Mouse (Mus musculus) midbrain, embryonic 12.5 days (tissue): ENCODE results near the gene Tmem176a. TPM values are rescaled to one million over a fixed set of nuclear protein-coding genes. Genes with fewer than 3 reads are reported as not detected.

Source experiments
- ATAC-seq: fragments of 200-750 bp; cut with Nextera tagmentation; 2 replicates; pipeline ENCODE4 v1.8.0; 2017; ENCODE audit warnings: low read depth, moderate TSS enrichment, moderate library complexity; ENCODE audit not compliant: low FRiP score
- H3K27ac ChIP-seq: fragments of 300-500 bp; sonication (generic); replicated peaks from 2 replicates; pipeline ENCODE4 v1.5.1; 2016; ENCODE audit warnings: mild to moderate bottlenecking
- H3K27me3 ChIP-seq: fragments of 300-500 bp; sonication (generic); 2 replicates; pipeline ENCODE4 v1.6.1; 2016; ENCODE audit warnings: mild to moderate bottlenecking
- H3K36me3 ChIP-seq: fragments of 300-500 bp; sonication (generic); 2 replicates; pipeline ENCODE4 v1.6.1; 2016
- H3K4me1 ChIP-seq: fragments of 300-500 bp; sonication (generic); 2 replicates; pipeline ENCODE4 v1.6.1; 2016
- H3K4me2 ChIP-seq: fragments of 300-500 bp; sonication (generic); replicated peaks from 2 replicates; pipeline ENCODE4 v1.6.1; 2016; ENCODE audit warnings: mild to moderate bottlenecking, moderate library complexity
- H3K4me3 ChIP-seq: fragments of 300-500 bp; sonication (generic); 2 replicates; pipeline ENCODE4 v1.5.1; 2016; ENCODE audit warnings: mild to moderate bottlenecking
- H3K9ac ChIP-seq: fragments of 300-500 bp; sonication (generic); replicated peaks from 2 replicates; pipeline ENCODE4 v1.6.1; 2016; ENCODE audit warnings: mild to moderate bottlenecking, moderate library complexity
- H3K9me3 ChIP-seq: fragments of 300-500 bp; sonication (generic); 2 replicates; pipeline ENCODE4 v1.6.1; 2016; ENCODE audit warnings: mild to moderate bottlenecking
- WGBS: fragments of 180-500 bp; shearing (Covaris S2); methylation state at CpG from one replicate; pipeline ENCODE4 v1.1.7; 2016; 5-methylcytosine and 5-hydroxymethylcytosine counted together
- polyA plus RNA-seq: library from polyadenylated mRNA; unstranded; fragments of >200 nt; fragmentation: Nextera tagmentation; extraction: Ambion mirVana; gene quantifications from 2 replicates; pipeline ENCODE4 v1.2.1, GENCODE M21; 2016

Tmem176a gene
- polyA plus RNA-seq, 1 experiment from 2014 or later: 18.6 TPM

GRCm38 (mm10) chr6:48851820-48852491, 11.2 kb downstream of the Tmem176a start:
- H3K9me3 ChIP-seq: no peaks in the 10 kb centered on the region
- H3K27ac ChIP-seq: no peak overlapping the region
- 0 out of 2 replicates have a peak, but pooled peaks have one; percentile 23 for ATAC-seq
- H3K4me2 ChIP-seq: peak overlapping the region; percentile 65
- under 1% methylated on average over 28 of the region's 29 CpGs for WGBS
- H3K36me3 ChIP-seq: no peaks in the 10 kb centered on the region
- H3K9ac ChIP-seq: 0 out of 2 replicates have a peak overlapping the region, but pooled peaks have one; percentile 39
- H3K4me1 ChIP-seq: peaks cover 3% of the 10 kb centered on the region; the same call in 1 of the 2 replicates
- H3K27me3 ChIP-seq: no peaks in the 10 kb centered on the region
- peak overlapping the region; percentile 38 for H3K4me3 ChIP-seq

DNA sequence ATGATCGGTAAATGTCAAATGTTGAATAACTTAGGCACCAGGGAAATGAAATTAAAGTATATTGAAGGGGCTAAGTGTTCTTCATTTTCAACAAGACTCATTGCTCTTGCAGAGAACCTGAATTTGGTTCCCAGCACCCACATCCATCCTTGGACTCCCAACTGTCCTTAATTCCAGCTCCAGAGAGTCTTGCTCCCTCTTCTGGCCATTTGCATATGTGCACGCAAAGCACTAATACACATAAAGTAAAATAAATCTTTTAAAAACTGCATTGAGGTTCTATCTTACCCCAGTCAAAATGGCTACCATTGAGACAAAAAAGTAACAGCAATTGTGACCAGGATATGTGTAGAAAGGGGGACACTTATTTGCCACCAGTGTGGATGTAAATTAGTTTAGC, 13.4 kb downstream of the Tmem176a start:
- no peaks in the 10 kb centered on the region for H3K9me3 ChIP-seq
- no peak overlapping the region for H3K4me2 ChIP-seq
- no peak overlapping the region for H3K9ac ChIP-seq
- H3K27me3 ChIP-seq: no peaks in the 10 kb centered on the region; the same call in 1 of the 2 replicates
- H3K4me3 ChIP-seq: no peak overlapping the region
- ATAC-seq: no peak
- H3K4me1 ChIP-seq: peaks cover 3% of the 10 kb centered on the region; the same call in 1 of the 2 replicates
- H3K36me3 ChIP-seq: no peaks in the 10 kb centered on the region
- H3K27ac ChIP-seq: no peak overlapping the region
- 97% methylated on average over 2 of the region's 2 CpGs for WGBS

DNA sequence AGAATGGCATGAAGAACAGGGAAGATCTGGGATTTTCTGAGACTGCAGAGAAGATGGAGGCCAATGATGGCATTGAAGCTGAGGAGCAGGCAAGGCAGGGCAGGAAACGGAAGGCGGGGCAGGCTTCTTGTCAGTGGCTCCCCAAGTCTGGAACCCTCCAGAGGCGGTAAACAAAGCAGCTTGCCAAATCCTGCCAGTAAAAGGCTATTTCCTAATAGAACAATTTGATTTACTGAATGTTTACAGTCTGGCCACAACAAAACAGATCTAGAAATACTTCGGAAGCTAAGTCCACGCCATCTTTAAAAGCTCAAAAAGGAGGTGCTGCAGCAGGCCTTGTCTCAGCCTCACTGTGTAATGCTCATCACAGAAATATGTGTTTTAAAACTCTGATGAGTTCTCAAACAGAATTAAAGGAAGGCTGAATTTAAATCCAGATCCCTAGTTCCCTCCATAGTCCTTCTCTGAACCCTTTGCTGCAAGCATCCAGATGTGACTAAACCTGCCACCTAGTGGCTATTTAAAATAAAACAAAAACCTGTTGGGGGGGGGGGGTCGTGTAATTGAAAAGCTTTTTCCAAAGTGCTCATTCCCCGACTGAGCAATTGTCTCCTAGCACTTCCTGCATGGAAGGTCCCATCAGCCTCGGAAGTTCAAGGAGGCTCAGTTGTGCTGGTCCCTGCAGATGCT, 17.0 kb downstream of the Tmem176a start:
- no peak for ATAC-seq
- Histone ChIP-seq H3K4me1 (no peaks in the 10 kb centered on the region), H3K27me3 (no peaks in the 10 kb centered on the region; the same call in 1 of the 2 replicates), H3K9ac (no peak overlapping the region), H3K27ac (no peak overlapping the region), H3K36me3 (no peaks in the 10 kb centered on the region), H3K9me3 (no peaks in the 10 kb centered on the region), H3K4me2 (no peak overlapping the region), H3K4me3 (no peak overlapping the region)
- WGBS: 51% methylated on average over 8 of the region's 8 CpGs

DNA sequence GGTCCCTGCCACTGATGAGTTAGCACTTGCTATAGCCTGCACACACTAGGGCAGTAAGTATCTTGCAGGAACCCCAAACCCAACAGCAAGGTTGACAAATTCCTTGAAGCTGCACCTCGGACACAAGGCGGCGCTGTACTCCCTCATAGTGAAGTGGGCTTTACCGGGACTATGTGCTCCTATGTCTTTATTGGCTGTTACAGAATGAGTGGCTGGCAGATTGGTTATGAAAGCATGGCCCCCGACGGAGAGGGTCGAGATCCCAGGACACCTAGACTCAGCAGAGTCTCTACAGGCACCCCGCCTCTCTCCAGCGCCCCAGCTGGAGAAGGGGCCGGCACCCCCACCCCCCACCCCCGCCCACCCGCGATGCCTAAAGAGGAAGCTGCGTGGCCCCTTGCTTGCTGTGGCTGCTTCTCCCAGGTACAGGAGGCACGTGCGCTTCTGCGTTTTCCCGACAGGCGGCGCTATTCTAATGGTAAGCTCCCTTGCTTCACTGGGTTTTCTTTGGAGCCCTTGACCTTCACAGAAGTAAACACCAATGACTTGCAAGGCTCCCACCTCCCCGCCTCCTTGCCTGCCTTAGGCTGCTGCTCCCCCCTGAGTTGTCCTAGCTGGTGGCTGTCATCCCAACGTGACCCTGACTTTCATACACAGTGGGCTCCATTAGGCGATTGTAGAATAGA, 19.6 kb downstream of the Tmem176a start:
- Histone ChIP-seq H3K4me1 (0 out of 2 replicates have a peak, but pooled peaks cover 1% of the 10 kb centered on the region), H3K27ac (no peak overlapping the region), H3K27me3 (no peaks in the 10 kb centered on the region; the same call in 1 of the 2 replicates), H3K4me3 (peak overlapping the region; percentile 20; the same call in 1 of the 2 replicates), H3K36me3 (no peaks in the 10 kb centered on the region), H3K9ac (no peak overlapping the region), H3K9me3 (no peaks in the 10 kb centered on the region), H3K4me2 (peak overlapping the region; percentile 46)
- WGBS: 11% methylated on average over 18 of the region's 23 CpGs
- ATAC-seq: peak; percentile 41; the same call in 1 of the 2 replicates

DNA sequence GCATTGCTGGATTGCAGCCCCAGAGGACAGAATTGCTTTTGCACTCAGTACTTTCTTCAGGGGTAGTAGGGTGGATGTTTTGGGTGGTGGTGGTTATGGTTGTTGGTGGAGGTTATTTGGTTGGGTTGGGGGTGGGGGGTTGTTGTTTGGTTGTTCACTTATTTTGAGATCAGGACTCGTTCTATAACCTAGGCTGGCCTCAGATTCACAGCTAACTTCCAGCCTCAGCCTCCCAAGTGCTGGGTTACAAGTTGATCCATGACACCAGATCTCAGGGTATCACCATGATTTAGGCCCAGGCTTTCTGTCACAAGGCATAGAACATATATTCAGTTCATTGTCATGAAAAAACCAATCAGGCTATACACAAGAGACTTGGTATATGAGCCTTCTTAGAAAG, 20.1 kb downstream of the Tmem176a start:
- Histone ChIP-seq H3K4me2 (no peak overlapping the region), H3K4me3 (no peak overlapping the region), H3K9ac (no peak overlapping the region), H3K9me3 (no peaks in the 10 kb centered on the region), H3K27ac (no peak overlapping the region), H3K36me3 (no peaks in the 10 kb centered on the region), H3K27me3 (no peaks in the 10 kb centered on the region; the same call in 1 of the 2 replicates), H3K4me1 (0 out of 2 replicates have a peak, but pooled peaks cover 3% of the 10 kb centered on the region)
- 83% methylated on average over 1 of the region's 1 CpGs for WGBS
- no peak for ATAC-seq

DNA sequence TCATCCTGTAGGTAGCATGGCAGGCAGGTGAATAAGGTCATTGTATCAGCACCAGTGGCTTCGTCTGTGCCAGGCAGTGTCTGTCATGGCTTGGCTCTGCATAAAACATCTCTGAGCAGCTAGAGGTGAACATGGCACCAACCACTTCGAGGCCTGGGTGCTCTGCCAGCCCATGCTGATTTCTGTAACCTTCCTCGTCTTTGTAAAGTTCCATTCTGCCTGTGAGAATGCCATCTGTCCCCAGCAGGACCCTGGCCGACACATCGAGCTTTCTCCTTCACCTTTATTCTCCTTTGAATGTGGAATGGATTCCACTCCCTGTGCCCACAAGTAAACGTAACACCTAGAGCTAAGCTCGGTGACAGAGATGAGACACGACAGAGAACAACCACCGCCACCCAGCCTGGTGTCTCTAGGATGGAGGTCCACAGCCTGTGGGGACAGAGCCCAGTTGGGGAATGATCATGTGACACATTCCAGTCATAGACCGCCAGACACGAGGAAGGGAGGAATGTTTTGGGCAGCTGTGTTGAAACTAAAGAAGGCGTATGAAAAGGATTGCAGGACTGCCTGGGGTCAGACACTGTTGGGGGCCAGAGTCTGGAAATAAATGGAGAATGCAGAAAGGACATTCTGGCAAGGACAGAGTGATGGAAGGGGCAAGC, 21.0 kb downstream of the Tmem176a start:
- Histone ChIP-seq H3K4me1 (peaks cover 7% of the 10 kb centered on the region; the same call in 1 of the 2 replicates), H3K4me2 (no peak overlapping the region), H3K9ac (no peak overlapping the region), H3K27me3 (no peaks in the 10 kb centered on the region; the same call in 1 of the 2 replicates), H3K9me3 (no peaks in the 10 kb centered on the region), H3K4me3 (no peak overlapping the region), H3K27ac (no peak overlapping the region), H3K36me3 (no peaks in the 10 kb centered on the region)
- 83% methylated on average over 12 of the region's 12 CpGs for WGBS
- no peak for ATAC-seq

GRCm38 (mm10) chr6:48862816-48863215, 22.1 kb downstream of the Tmem176a start:
- no peak overlapping the region for H3K9ac ChIP-seq
- 81% methylated on average over 4 of the region's 4 CpGs for WGBS
- ATAC-seq: no peak
- no peak overlapping the region for H3K27ac ChIP-seq
- H3K4me1 ChIP-seq: peaks cover 16% of the 10 kb centered on the region
- H3K4me2 ChIP-seq: no peak overlapping the region
- no peak overlapping the region for H3K4me3 ChIP-seq
- no peaks in the 10 kb centered on the region for H3K9me3 ChIP-seq
- H3K36me3 ChIP-seq: no peaks in the 10 kb centered on the region
- no peaks in the 10 kb centered on the region; the same call in 1 of the 2 replicates for H3K27me3 ChIP-seq

DNA sequence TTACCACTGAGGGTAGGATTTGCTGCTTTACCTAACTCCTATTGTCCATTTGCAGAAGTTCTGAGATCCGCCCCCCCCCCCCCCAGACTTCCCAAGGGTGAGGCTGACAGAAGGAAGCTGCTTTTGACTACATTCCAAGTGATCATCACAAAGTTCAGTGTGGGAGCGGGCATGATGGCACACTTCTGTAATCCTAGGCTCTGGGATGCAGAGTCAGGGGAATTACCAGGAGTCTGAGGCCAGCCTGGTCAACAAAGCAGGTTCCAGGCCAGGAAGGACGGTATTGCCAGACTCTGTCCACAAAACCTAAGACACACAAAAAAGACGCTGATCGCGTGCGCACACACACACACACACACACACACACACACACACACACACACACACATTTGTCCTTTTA, 22.8 kb downstream of the Tmem176a start:
- WGBS: 85% methylated on average over 7 of the region's 7 CpGs
- no peak overlapping the region for H3K4me3 ChIP-seq
- H3K36me3 ChIP-seq: no peaks in the 10 kb centered on the region
- H3K27me3 ChIP-seq: no peaks in the 10 kb centered on the region; the same call in 1 of the 2 replicates
- no peak for ATAC-seq
- H3K9me3 ChIP-seq: no peaks in the 10 kb centered on the region
- H3K9ac ChIP-seq: no peak overlapping the region
- no peak overlapping the region for H3K27ac ChIP-seq
- peaks cover 16% of the 10 kb centered on the region for H3K4me1 ChIP-seq
- no peak overlapping the region for H3K4me2 ChIP-seq

DNA sequence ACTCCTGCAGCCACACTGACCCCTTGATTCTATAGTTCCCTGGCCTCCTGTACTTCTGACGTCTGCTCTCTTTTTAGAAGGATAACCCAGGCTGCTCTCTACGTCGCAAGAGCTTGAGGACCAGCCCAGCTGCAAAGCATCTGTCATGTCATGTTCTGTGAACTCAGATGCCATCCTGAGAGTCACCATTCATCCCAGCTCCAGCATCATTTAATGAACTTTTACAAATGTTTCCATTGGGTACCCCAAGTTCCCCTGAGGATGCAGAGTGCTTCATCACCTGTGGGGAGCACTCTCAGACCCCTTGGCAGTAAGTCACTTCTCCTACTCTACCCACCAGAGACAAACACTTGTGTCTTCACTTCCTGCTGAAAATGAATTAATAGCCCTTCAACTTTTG, 23.5 kb downstream of the Tmem176a start:
- no peak overlapping the region for H3K4me2 ChIP-seq
- H3K4me3 ChIP-seq: no peak overlapping the region
- no peaks in the 10 kb centered on the region for H3K9me3 ChIP-seq
- peaks cover 16% of the 10 kb centered on the region for H3K4me1 ChIP-seq
- H3K36me3 ChIP-seq: no peaks in the 10 kb centered on the region
- ATAC-seq: no peak
- no peak overlapping the region for H3K27ac ChIP-seq
- no peak overlapping the region for H3K9ac ChIP-seq
- H3K27me3 ChIP-seq: no peaks in the 10 kb centered on the region; the same call in 1 of the 2 replicates
- 75% methylated on average over 3 of the region's 3 CpGs for WGBS

GRCm38 (mm10) chr6:48864723-48865122, 24.0 kb downstream of the Tmem176a start:
- Histone ChIP-seq H3K4me2 (no peak overlapping the region), H3K4me1 (peaks cover 16% of the 10 kb centered on the region), H3K27ac (no peak overlapping the region), H3K9me3 (no peaks in the 10 kb centered on the region), H3K36me3 (no peaks in the 10 kb centered on the region), H3K27me3 (peaks cover under 1% of the 10 kb centered on the region), H3K9ac (no peak overlapping the region), H3K4me3 (no peak overlapping the region)
- no peak for ATAC-seq
- 54% methylated on average over 3 of the region's 3 CpGs for WGBS

GRCm38 (mm10) chr6:48865152-48865745, 24.5 kb downstream of the Tmem176a start:
- WGBS: 83% methylated on average over 1 of the region's 1 CpGs
- Histone ChIP-seq H3K9me3 (no peaks in the 10 kb centered on the region), H3K4me2 (no peak overlapping the region), H3K4me3 (no peak overlapping the region), H3K9ac (no peak overlapping the region), H3K27me3 (peaks cover 4% of the 10 kb centered on the region), H3K36me3 (no peaks in the 10 kb centered on the region), H3K27ac (no peak overlapping the region), H3K4me1 (peaks cover 16% of the 10 kb centered on the region)
- ATAC-seq: no peak
